Mouse (Mus musculus) erythroblast, embryonic 14.5 days (primary cell): ENCODE measurements around the gene Gsk3a. TPM values are rescaled to one million over a fixed set of nuclear protein-coding genes. Genes with fewer than 3 reads are reported as not detected.
A peak's percentile ranks its signal among the peaks of the same experiment; 100 is the strongest.

Experiments
- H3K27me3 ChIP-seq: 2 replicates; pipeline ENCODE4 v1.6.1; 2012; ENCODE audit warnings: inconsistent platforms; ENCODE audit not compliant: control insufficient read depth
- H3K36me3 ChIP-seq: 2 replicates; pipeline ENCODE4 v1.6.1; 2012; ENCODE audit warnings: mild to moderate bottlenecking, inconsistent platforms; ENCODE audit not compliant: control insufficient read depth
- H3K4me1 ChIP-seq: 2 replicates; pipeline ENCODE4 v1.6.1; 2012; ENCODE audit warnings: inconsistent platforms; ENCODE audit not compliant: control insufficient read depth
- H3K4me3 ChIP-seq: replicated peaks from 2 replicates; pipeline ENCODE3; 2012; ENCODE audit warnings: moderate library complexity, mild to moderate bottlenecking, inconsistent platforms
- H3K9me3 ChIP-seq: 2 replicates; pipeline ENCODE4 v1.6.1; 2012; ENCODE audit warnings: low read length, inconsistent platforms, mixed read lengths; ENCODE audit not compliant: control insufficient read depth
- GATA1 ChIP-seq: IDR thresholded peaks from 2 replicates; pipeline ENCODE4 v1.6.1; 2012; ENCODE audit warnings: low read length, inconsistent platforms, mixed read lengths
- TAL1 ChIP-seq: IDR thresholded peaks from 3 replicates; pipeline ENCODE4 v1.6.1; 2012; ENCODE audit warnings: low read length, inconsistent platforms, mixed read lengths
- polyA plus RNA-seq: library from polyadenylated mRNA; stranded (reverse); fragments of >175 nt; gene quantifications from 2 replicates; pipeline ENCODE4 v1.2.3, GENCODE M21; 2012

The Gsk3a gene
- polyA plus RNA-seq, 1 experiment: 30.9 TPM

DNA sequence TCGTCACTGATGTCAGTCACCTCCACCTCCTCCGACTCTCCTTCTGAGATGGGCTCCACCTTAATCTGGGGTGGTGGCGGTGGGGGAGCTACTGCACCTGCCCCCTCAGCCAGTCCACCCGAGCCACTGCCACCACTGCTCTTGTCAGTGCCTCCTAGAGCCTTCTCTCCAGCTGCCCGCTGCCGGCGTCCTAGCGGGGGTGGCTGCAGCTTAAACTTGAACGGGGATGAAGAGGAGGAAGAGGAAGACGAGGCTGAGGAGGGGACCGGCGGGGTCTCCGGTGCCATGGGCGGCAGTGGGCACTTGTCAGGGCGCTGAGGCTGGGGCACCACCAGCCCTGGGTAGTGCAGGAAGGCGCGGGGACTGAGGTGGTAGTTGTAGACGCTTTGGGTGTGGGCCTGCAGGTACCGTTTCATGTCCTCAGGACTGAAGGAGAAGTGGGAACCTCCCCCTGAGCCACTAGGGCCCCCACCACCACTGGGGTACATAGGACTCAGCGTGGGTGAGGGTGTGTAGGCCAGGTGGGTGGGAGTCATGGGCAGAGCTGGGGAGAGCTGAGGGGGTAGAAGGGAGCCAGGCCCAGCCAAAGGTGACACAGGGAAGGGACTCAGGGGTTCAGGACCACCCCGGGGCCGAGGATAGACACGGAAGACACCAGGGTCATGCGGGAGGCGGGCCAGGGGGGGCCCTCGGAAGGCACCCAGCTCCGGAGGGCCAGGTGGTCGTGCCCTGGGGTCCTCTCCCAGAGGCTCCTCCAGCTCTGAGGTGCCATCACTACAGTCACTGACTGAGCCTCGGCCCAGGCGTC is 7.1 kb upstream of the Gsk3a start:
- no peak for TF ChIP-seq TAL1
- TF ChIP-seq GATA1: no peak
- peaks cover 38% of the 10 kb centered on the region for H3K36me3 ChIP-seq
- H3K9me3 ChIP-seq: no peaks in the 10 kb centered on the region
- H3K4me1 ChIP-seq: peaks cover 52% of the 10 kb centered on the region
- peaks cover 13% of the 10 kb centered on the region for H3K27me3 ChIP-seq
- no peak overlapping the region for H3K4me3 ChIP-seq

DNA sequence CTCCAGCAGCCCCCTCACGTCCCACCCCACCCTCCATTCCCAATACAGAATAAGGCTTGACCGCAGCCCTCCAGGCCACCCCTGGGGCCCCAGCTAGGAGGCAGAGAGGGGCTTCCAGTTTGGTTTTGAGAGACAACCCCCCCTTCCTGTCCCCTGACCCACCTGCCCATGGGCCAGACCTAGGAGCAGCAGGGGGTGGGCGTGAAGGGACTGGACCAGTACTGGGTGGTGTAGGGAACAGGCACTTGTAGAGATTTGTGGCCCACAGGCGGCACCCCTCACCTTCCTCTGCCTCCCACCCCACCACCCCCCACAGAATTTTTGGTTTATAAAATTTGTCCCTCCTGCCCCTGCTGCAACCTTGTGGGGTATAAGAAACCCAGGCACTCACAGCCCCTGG is 5.7 kb upstream of the Gsk3a start:
- TF ChIP-seq TAL1 (no peak), GATA1 (no peak)
- Histone ChIP-seq H3K27me3 (peaks cover 5% of the 10 kb centered on the region), H3K4me1 (peaks cover 52% of the 10 kb centered on the region), H3K4me3 (no peak overlapping the region), H3K9me3 (no peaks in the 10 kb centered on the region), H3K36me3 (peaks cover 38% of the 10 kb centered on the region)

DNA sequence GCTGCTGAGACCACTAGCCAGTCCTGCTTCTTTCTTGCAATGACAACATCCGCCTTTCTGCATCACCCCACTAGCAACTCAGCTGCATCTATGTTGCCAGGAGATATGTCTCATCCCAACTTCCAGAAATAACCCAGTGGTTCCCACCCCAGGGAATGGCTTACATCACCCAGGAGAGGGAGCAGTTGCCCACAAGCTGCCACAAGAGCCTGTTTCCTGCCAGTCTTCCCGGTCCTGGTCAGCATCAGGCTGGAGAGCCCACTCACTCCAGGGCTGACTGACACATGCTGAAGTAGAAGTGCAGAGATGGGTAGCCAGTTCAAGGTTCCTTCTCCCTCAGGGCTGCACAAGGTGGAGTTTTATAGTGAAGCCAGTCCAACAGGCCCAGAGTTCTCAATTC is 3.4 kb upstream of the Gsk3a start:
- TF ChIP-seq GATA1: no peak
- TF ChIP-seq TAL1: no peak
- H3K36me3 ChIP-seq: peaks cover 36% of the 10 kb centered on the region
- no peak overlapping the region for H3K4me3 ChIP-seq
- H3K9me3 ChIP-seq: no peaks in the 10 kb centered on the region
- H3K27me3 ChIP-seq: no peaks in the 10 kb centered on the region
- peaks cover 43% of the 10 kb centered on the region for H3K4me1 ChIP-seq

DNA sequence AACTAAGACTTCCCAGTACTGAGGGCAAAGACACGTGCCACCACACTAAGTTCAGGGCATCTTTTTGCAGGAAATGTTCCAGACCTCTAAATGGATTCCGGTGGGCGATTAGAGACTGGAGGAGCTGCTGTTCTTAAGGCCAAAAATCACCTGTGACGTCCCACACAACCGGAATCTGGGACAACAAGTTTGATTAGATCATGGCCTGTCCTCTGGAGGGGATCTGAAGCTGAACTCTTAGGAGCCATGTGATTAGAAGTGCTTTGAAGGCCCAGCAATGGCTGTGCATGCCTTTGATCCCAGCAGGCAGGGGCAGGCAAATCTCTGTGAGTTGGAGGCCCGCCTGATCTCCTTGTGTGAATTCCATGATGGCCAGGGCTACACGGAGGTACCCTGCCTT is 3.0 kb upstream of the Gsk3a start:
- Histone ChIP-seq H3K27me3 (no peaks in the 10 kb centered on the region), H3K9me3 (no peaks in the 10 kb centered on the region), H3K4me3 (no peak overlapping the region), H3K36me3 (peaks cover 36% of the 10 kb centered on the region), H3K4me1 (peaks cover 47% of the 10 kb centered on the region)
- TF ChIP-seq TAL1: no peak
- TF ChIP-seq GATA1: no peak

DNA sequence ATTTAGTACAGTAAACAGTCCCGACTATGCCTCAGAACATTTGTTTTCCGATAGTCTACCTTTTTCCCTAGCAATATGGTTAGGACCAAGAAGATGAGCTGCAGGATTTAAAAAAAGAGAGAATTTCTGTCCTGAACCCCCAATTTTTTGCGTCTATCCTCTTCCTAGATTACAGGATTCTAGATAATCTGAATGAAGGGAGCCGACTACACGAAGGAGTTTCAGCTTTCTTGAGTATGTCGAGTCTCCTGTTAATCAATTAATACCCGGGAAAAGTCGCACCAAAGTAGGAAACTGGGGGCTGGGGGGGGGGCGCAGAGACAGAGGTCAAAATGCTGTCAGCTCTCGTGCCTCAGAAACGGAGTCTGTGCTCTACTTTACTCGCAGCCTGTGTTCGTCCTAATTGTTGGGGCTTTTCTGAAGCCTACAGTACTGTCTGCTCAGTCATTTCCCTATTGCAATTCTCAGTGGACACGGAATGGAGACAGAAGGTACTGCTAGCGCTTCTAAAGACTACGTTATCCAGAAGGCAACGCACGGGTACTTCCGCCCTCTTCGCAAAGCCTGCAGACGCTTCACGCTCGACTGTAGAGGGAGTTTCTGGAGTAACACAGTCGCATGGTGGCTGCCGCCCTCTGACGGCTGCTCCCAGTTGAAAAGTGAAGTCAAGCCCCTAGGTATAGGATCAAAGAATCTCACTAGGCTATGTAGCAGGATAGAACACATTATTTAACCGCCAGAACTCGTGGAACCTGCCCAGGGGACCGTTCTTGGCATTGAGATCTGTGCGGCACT is 1.4 kb upstream of the Gsk3a start:
- Histone ChIP-seq H3K9me3 (no peaks in the 10 kb centered on the region), H3K36me3 (peaks cover 36% of the 10 kb centered on the region), H3K27me3 (no peaks in the 10 kb centered on the region), H3K4me3 (peak overlapping the region; percentile 83), H3K4me1 (peaks cover 55% of the 10 kb centered on the region)
- TF ChIP-seq GATA1: no peak
- no peak for TF ChIP-seq TAL1

DNA sequence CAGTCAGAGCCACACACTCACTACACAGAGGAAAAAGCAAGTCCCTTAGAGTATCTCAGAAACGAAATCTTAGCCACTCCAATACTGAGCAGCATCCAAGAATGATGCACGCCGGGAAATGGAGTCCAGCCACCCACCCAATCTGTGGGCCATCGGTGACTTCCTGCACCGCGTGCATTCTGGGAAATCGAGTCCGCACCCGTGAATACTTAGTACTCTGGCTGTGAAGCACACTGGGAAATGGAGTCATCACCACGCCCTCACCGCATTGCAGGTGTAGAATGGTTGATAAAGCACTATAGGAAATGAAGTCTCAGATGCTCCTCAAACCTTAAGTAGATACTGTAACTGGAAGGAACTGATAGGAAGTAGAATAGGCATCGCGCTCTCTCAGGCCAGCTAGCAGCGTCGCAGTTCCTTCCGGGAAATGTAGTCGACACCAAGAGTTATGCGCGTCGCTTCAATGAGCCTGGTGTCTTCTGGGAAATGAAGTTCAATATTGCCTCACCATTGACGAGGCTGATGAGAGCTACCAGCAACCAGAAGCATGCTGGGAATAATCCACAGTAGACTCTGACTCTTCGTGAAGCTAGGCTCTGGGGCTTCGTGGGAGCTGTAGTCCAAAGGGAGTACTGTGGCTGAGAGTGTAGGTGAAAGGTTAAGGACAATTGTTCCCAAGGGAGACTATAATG is 510 bp upstream of the Gsk3a start:
- Histone ChIP-seq H3K4me3 (peak overlapping the region; percentile 83), H3K9me3 (no peaks in the 10 kb centered on the region), H3K4me1 (peaks cover 61% of the 10 kb centered on the region), H3K36me3 (peaks cover 43% of the 10 kb centered on the region), H3K27me3 (no peaks in the 10 kb centered on the region)
- TF ChIP-seq GATA1 (peak; percentile 78), TAL1 (peak; percentile 79)

DNA sequence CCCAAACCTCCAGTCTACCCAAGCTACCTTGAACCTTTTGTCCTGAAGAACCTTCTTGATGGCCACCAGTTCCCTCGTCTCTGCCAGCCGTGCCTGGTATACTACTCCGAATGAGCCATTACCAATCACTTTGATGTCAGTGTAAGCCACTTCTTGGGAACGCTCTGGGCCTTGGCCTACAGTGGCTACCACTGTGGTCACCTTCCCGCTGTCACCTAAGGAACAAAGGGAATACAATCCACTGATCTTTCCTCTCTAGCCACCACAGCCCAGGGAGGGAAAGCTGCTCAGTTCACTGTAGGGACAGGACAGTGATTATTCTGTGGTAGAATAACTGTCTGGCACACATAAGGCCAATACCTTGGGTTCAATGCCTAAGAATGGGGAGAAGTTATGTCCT is 2.1 kb downstream of the Gsk3a start:
- peaks cover 59% of the 10 kb centered on the region for H3K36me3 ChIP-seq

DNA sequence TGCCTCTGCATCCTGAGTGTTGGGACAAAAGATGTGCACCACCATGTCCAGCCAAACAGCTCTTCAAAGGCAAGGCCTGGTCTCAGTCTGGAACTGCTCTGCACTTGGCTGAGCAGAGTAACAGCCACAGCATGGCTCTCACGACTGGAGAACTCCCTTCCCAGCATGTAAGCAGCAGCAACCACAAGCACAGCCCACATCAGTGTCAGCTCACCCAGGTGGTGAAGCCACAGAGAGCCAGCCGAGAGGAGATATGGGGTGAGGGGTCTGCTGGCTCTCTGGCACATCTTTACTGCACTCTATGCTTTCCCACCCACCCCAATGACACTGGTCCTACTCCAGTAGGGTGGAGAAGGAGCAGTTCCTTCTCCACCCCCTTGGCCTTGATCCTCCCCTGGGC is 4.6 kb downstream of the Gsk3a start:
- Histone ChIP-seq H3K27me3 (no peaks in the 10 kb centered on the region), H3K9me3 (no peaks in the 10 kb centered on the region), H3K4me1 (peaks cover 67% of the 10 kb centered on the region), H3K4me3 (no peak overlapping the region), H3K36me3 (peaks cover 83% of the 10 kb centered on the region)
- TF ChIP-seq TAL1 (no peak), GATA1 (no peak)

More for the DNA sequence above, 2.1 kb downstream of the Gsk3a start:
- Histone ChIP-seq H3K4me1 (peaks cover 75% of the 10 kb centered on the region), H3K27me3 (no peaks in the 10 kb centered on the region), H3K9me3 (no peaks in the 10 kb centered on the region), H3K4me3 (peak overlapping the region; percentile 83)
- no peak for TF ChIP-seq GATA1
- TF ChIP-seq TAL1: no peak
